Mouse (Mus musculus): ENCODE measurements at regions not wholly inside any gene's neighbourhood (a gene's known extent, or its start where the extent isn't known, plus 50 kb on each side); places are given as distances from the start of the nearest gene placed in this dataset.

GRCm38 (mm10) chr1:55859113-55859512 is 453.4 kb downstream of the Plcl1 start:
- TF ChIP-seq CTCF (IDR thresholded peaks at IDR 0.05; ENCODE audit: borderline replicate concordance, control insufficient read depth, extremely low read depth, insufficient read depth, low read length, poor library complexity) = no peak
- no peak for TF ChIP-seq POLR2A (IDR thresholded peaks at IDR 0.05; ENCODE audit: control insufficient read depth, extremely low read depth, insufficient read depth, low read length, poor library complexity)

Data from thymus, adult 2 months (tissue).